Mouse (Mus musculus) liver, postnatal 0 days (tissue): ENCODE data around the gene Sh2b3. TPM values are rescaled to one million over a fixed set of nuclear protein-coding genes. Genes with fewer than 3 reads are reported as not detected.

Experiments
- ATAC-seq: fragments of 200-750 bp; cut with Nextera tagmentation; 2 replicates; pipeline ENCODE4 v1.8.0; 2017; ENCODE audit warnings: mild to moderate bottlenecking, moderate library complexity
- DNase-seq: peaks from one replicate; pipeline ENCODE4 v3.0.0-alpha.2; 2016
- H3K27ac ChIP-seq: fragments of 300-500 bp; sonication (generic); 2 replicates; pipeline ENCODE4 v1.5.1; 2014; ENCODE audit warnings: antibody characterized with exemption, moderate library complexity, mild to moderate bottlenecking, low read depth
- H3K27me3 ChIP-seq: fragments of 300-500 bp; sonication (generic); 2 replicates; pipeline ENCODE4 v1.6.1; 2014; ENCODE audit warnings: low read length, control low read depth, mixed read lengths; ENCODE audit not compliant: insufficient read depth
- H3K36me3 ChIP-seq: fragments of 300-500 bp; sonication (generic); replicated peaks from 2 replicates; pipeline ENCODE4 v1.6.1; 2014; ENCODE audit warnings: mild to moderate bottlenecking, control low read depth, low read length, moderate library complexity, mixed read lengths; ENCODE audit not compliant: insufficient read depth
- H3K4me1 ChIP-seq: fragments of 300-500 bp; sonication (generic); 2 replicates; pipeline ENCODE4 v1.6.1; 2014; ENCODE audit warnings: antibody characterized with exemption, mild to moderate bottlenecking, control low read depth; ENCODE audit not compliant: insufficient read depth
- H3K4me2 ChIP-seq: fragments of 300-500 bp; sonication (generic); 2 replicates; pipeline ENCODE4 v1.6.1; 2014; ENCODE audit warnings: low read depth, mild to moderate bottlenecking, low read length, moderate library complexity, mixed read lengths
- H3K4me3 ChIP-seq: fragments of 300-500 bp; sonication (generic); 2 replicates; pipeline ENCODE4 v1.5.1; 2014; ENCODE audit warnings: low read depth, low read length
- H3K9ac ChIP-seq: fragments of 300-500 bp; sonication (generic); replicated peaks from 2 replicates; pipeline ENCODE4 v1.6.1; 2014; ENCODE audit warnings: mild to moderate bottlenecking, moderate library complexity
- H3K9me3 ChIP-seq: fragments of 300-500 bp; sonication (generic); 2 replicates; pipeline ENCODE4 v1.6.1; 2016; ENCODE audit warnings: mild to moderate bottlenecking, control low read depth, low read length, mixed read lengths
- CTCF ChIP-seq: sonication (generic); IDR thresholded peaks from 2 replicates; pipeline ENCODE4 v1.5.1; 2016; ENCODE audit warnings: antibody characterized with exemption, low read depth
- EP300 ChIP-seq: IDR thresholded peaks from 2 replicates; pipeline ENCODE4 v1.6.1; 2016; ENCODE audit warnings: antibody characterized with exemption, low read depth, mild to moderate bottlenecking
- WGBS: fragments of 180-500 bp; shearing (Covaris S2); extraction: QIAGEN DNeasy Blood & Tissue Kit; methylation state at CpG from one replicate; pipeline ENCODE4 v1.1.7; 2014; ENCODE audit not compliant: insufficient replicate concordance; 5-methylcytosine and 5-hydroxymethylcytosine counted together
- polyA plus RNA-seq: library from polyadenylated mRNA; unstranded; fragments of >200 nt; fragmentation: Nextera tagmentation; extraction: Ambion mirVana; gene quantifications from 2 replicates; pipeline ENCODE4 v1.2.1, GENCODE M21; 2015

Gene Sh2b3
- polyA plus RNA-seq, 1 experiment from 2014 or later: 9.0 TPM

DNA sequence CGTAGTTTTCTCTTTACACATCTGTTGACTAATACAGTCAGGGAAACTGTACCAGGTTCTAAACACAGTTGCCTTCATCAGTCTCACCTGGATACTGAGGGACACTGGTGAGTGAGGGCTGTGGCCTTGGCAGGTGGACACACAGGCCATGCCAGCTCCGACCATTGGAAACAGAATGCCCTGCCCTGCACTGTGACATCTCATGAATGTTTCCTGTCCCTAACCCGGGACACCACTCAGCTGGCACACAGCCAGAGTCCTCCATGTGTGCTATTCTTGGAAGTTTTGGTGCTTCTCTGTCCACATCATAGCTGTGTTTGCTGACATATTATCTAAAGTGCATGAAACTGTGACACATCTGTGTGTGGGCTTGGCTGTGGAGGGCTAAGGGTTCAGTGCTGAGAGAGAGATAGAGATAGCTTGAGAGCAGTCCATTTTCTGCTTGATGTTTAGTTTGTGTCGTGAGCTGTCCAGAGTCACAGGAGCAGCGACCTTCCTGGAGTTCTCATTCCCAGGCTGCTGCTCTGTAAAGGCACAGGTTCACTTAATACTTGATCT, 27.7 kb downstream of the Sh2b3 start:
- H3K4me3 ChIP-seq: no peak overlapping the region
- no peaks in the 10 kb centered on the region for H3K27me3 ChIP-seq
- H3K4me1 ChIP-seq: peaks cover 4% of the 10 kb centered on the region
- WGBS: 45% methylated on average over 5 of the region's 5 CpGs
- DNase-seq: no peak
- no peak overlapping the region for H3K9ac ChIP-seq
- no peak overlapping the region for H3K4me2 ChIP-seq
- H3K36me3 ChIP-seq: peaks cover 54% of the 10 kb centered on the region
- H3K27ac ChIP-seq: no peak overlapping the region
- TF ChIP-seq EP300 (no peak), CTCF (no peak)
- no peaks in the 10 kb centered on the region for H3K9me3 ChIP-seq
- 0 out of 2 replicates have a peak, but pooled peaks have one; percentile 12 for ATAC-seq

DNA sequence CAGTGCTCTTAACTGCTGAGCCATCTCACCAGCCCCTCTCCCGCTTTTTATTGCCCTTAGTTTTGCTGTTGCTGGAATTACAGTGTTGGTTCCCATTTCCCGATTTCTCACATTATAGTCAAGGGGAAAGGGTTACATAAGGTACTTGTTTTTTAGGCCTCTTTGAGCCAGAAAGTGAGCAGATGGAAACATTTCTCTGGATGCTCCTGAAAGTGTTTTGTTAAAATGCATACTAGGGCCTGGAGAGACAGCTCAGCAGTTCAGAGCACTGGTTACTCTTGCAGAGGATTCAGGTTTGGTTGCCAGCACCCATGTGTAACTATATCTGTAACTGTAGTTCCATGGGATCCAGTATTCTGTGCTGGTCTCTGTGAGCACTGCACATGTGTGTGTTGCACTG, 29.2 kb downstream of the Sh2b3 start:
- ATAC-seq: no peak
- WGBS: 82% methylated on average over 2 of the region's 2 CpGs
- H3K36me3 ChIP-seq: peaks cover 50% of the 10 kb centered on the region

DNA sequence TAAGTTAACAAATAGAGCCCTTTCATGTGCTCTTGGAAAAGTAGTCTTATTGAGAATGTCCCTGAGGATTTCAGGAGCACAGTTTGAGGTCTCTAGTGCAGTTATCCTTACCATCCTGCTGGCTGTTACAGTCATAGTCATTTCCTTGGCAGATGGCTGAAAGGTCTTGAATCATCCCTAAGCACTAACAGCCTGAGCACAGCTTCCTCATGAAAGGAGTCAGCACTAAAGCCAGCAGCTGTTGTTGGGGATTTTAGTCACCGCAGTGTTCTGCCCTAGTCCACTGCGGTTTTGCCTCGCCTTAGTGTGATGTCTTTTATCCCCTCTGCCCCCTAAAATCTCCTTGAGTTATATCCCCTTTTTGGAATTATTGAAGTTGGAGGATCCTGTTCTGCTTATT, 30.3 kb downstream of the Sh2b3 start:
- Histone ChIP-seq H3K4me3 (no peak overlapping the region), H3K9ac (no peak overlapping the region), H3K4me2 (no peak overlapping the region), H3K4me1 (peaks cover 4% of the 10 kb centered on the region), H3K27ac (no peak overlapping the region), H3K9me3 (no peaks in the 10 kb centered on the region), H3K36me3 (peaks cover 50% of the 10 kb centered on the region), H3K27me3 (no peaks in the 10 kb centered on the region)
- TF ChIP-seq EP300: no peak
- no peak for TF ChIP-seq CTCF
- ATAC-seq (no peak), DNase-seq (no peak)
- 82% methylated on average over 3 of the region's 3 CpGs for WGBS

More for the DNA sequence above, 29.2 kb downstream of the Sh2b3 start:
- Histone ChIP-seq H3K4me3 (no peak overlapping the region), H3K4me1 (peaks cover 4% of the 10 kb centered on the region), H3K27me3 (no peaks in the 10 kb centered on the region), H3K4me2 (no peak overlapping the region), H3K9ac (no peak overlapping the region), H3K27ac (no peak overlapping the region), H3K9me3 (no peaks in the 10 kb centered on the region)
- TF ChIP-seq EP300 (no peak), CTCF (no peak)
- no peak for DNase-seq

DNA sequence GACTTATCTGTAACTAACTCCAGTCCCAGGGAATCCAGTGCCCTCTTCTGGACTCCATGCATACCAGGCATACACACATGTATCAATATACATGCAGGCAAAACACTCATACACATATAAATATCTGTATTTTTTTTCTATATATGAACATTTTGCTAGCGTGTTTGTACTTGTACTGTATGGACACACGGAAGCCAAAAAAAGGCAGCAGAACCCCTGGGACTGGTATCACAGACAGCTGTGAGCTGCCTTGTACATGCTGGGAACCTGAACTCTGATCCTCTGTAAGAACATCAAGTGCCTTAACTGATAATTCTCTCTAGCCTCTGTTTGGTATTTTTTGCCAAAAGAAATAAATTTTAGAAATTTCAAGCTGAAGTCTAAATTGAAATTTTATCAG, 39.0 kb downstream of the Sh2b3 start:
- Histone ChIP-seq H3K9me3 (no peaks in the 10 kb centered on the region), H3K27ac (no peak overlapping the region), H3K4me2 (no peak overlapping the region), H3K9ac (no peak overlapping the region), H3K27me3 (no peaks in the 10 kb centered on the region), H3K4me1 (no peaks in the 10 kb centered on the region), H3K36me3 (peaks cover 53% of the 10 kb centered on the region), H3K4me3 (no peak overlapping the region)
- WGBS: 91% methylated on average over 2 of the region's 2 CpGs
- no peak for ATAC-seq
- TF ChIP-seq EP300 (no peak), CTCF (0 out of 2 replicates have a peak, but pooled peaks have one; percentile 4)
- no peak for DNase-seq

DNA sequence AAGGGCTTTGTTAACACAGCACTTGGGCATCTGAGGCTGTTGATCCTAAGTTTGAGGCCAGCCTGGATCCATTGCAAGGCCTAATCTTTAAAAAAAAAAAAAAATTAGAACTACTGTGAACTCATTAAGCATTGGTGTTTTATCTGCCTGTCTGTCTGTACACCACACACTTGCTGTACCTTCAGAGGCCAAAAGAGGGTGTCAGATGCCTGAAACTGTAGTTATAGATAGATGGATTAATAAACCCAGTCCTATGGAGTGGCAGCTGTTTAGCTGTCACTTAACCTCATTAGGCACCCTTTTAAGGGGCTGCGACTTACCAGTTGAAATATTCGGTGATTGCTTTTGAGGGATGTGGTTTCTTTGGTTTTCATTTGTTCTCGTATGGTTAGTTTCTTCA, 41.6 kb downstream of the Sh2b3 start:
- H3K4me2 ChIP-seq: no peak overlapping the region

DNA sequence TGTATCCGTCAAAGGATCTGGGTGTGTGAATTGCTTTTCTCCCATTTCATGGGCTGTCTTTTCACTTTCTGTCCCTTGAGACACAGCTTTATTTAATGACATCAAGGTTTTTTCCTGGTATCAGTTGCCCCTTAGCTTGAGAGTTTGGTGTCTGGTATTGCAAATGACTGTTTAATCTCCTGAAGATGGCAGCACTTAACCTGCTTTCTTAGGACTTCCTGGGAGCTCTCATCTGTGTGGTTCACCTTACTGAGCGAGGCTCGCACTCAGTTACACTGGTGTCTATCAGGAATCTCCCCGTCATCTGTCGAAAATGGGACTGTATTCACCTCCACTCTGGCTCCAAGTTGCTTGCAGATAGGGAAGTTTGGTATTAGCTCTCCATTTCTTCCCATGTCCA, 46.4 kb downstream of the Sh2b3 start:
- Histone ChIP-seq H3K4me1 (no peaks in the 10 kb centered on the region), H3K36me3 (peaks cover 51% of the 10 kb centered on the region), H3K9me3 (no peaks in the 10 kb centered on the region), H3K27ac (no peak overlapping the region), H3K4me3 (no peak overlapping the region), H3K4me2 (no peak overlapping the region), H3K27me3 (no peaks in the 10 kb centered on the region), H3K9ac (no peak overlapping the region)
- 88% methylated on average over 5 of the region's 5 CpGs for WGBS
- DNase-seq: no peak
- no peak for TF ChIP-seq CTCF
- no peak for TF ChIP-seq EP300
- no peak for ATAC-seq

More for the DNA sequence above, 41.6 kb downstream of the Sh2b3 start:
- no peak overlapping the region for H3K4me3 ChIP-seq
- no peaks in the 10 kb centered on the region for H3K27me3 ChIP-seq
- no peak overlapping the region for H3K9ac ChIP-seq
- ATAC-seq: no peak
- H3K4me1 ChIP-seq: no peaks in the 10 kb centered on the region
- peaks cover 50% of the 10 kb centered on the region for H3K36me3 ChIP-seq
- no peak for DNase-seq
- no peaks in the 10 kb centered on the region for H3K9me3 ChIP-seq
- WGBS: 76% methylated on average over 3 of the region's 3 CpGs
- no peak for TF ChIP-seq EP300
- TF ChIP-seq CTCF: peak; percentile 55
- no peak overlapping the region for H3K27ac ChIP-seq
